Mouse (Mus musculus) megakaryocyte, adult 5-6 weeks (primary cell): Measurements from ENCODE around the gene Lmtk2. TPM values are rescaled to one million over a fixed set of nuclear protein-coding genes. Genes with fewer than 3 reads are reported as not detected.

Experiments
- ATAC-seq: 2 replicates; pipeline ENCODE4 v1.8.0; 2016; ENCODE audit warnings: mild to moderate bottlenecking, inconsistent platforms; ENCODE audit not compliant: poor library complexity, severe bottlenecking
- total RNA-seq, 2 experiments: library from RNA; stranded (forward) in 1 of 2; stranded (reverse) in 1 of 2; fragments of 153-499, 151-499 nt in 1 of 2; fragments of 221-1000, 200-1000 nt in 1 of 2; gene quantifications; 2 replicates each; pipeline versions ENCODE4 v1.2.3 to v1.2.4; 2015 to 2017

The Lmtk2 gene
- total RNA-seq, 2 experiments from 2014 or later, result 11.8 to 13.4 TPM

DNA sequence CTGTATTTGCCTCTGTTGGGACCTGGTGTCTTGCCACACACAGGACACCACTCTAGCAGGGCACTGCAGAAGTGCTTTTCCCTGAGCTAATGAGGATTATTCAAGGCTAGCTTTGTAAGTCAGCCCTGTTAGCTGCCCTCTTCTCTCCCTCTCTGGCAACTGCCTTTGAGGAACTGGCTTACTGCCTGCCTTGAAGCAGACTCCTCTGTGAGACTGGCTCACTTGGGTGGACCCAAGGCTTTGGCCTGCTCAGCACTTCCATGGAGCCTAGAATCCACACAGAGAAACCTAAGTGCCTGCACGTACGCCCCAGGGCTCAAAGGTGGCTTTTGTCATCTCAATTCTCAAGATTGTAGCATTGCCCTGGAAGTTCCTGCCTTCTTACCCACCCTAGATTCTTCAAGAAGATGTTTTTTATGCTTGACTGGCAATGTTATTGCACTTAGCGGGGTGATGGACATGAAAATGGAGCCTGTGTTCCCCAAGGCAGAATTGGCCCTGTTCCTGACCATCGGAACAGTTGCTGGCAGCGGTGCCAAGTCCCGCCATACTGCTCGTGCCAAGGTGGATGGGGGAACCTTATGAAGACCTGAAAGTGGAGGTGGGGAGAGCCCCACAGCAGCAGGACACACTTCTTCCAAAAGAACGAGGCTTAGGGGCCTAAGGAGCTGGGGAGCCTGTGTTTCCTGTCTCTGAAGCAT is 69.2 kb downstream of the Lmtk2 start:
- ATAC-seq, result no peak

DNA sequence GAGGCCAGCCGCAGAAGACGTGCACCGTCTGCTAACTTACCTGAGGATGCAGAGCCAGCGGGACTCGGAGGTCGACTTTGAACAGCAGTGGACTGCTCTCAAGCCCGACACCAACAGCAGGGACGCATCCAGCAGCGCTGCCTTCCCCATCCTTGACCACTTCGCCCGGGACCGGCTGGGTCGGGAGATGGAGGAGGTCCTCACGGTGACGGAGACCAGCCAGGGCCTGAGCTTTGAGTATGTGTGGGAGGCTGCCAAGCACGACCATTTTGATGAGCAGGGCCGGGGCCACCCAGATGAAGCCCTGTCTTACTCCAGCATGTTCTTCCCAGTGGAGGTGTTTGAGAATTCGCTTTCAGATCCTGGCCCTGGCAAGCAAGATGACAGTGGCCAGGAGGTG is 73.4 kb downstream of the Lmtk2 start:
- ATAC-seq, result no peak

DNA sequence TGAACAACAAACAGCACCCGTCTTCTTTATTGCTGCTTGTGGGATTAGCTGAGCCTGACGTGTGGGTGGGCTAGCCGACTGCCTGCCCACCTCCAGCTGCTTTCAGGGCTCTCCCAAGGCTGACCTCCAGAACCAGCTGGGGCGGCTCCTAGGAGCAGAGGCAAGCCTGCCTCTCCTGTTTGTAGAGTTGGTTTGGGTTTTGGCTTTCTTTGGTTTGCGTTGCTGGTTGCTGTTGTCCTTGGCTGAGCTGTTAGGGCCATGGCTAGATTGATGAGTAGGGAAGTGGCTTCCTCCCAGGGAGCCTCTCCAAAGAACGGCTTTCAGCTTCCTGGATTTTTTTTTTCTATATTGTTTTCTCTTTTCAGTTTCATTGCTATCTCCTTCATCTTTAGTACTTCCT is 78.0 kb downstream of the Lmtk2 start:
- ATAC-seq, result no peak

DNA sequence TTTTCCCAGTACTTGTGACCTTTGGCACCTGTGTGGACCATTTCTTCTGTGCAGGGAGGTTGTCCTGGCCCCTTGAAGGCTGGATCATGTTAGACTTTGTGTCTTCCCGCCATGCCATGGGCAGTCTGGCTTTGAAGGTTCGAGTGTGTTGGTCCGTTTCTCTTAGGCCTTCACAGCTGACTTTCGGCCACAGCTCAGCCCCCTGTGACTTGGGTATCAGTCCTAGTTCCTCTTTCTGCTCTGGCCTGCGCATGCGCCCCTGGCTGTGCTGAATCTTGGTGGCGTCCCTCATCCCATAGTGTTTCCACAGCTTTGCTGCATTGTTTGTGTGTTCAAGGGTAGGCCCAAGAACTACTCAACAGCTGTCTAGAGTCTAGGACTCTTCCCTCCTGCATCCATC is 81.0 kb downstream of the Lmtk2 start:
- peak; percentile 73 for ATAC-seq

DNA sequence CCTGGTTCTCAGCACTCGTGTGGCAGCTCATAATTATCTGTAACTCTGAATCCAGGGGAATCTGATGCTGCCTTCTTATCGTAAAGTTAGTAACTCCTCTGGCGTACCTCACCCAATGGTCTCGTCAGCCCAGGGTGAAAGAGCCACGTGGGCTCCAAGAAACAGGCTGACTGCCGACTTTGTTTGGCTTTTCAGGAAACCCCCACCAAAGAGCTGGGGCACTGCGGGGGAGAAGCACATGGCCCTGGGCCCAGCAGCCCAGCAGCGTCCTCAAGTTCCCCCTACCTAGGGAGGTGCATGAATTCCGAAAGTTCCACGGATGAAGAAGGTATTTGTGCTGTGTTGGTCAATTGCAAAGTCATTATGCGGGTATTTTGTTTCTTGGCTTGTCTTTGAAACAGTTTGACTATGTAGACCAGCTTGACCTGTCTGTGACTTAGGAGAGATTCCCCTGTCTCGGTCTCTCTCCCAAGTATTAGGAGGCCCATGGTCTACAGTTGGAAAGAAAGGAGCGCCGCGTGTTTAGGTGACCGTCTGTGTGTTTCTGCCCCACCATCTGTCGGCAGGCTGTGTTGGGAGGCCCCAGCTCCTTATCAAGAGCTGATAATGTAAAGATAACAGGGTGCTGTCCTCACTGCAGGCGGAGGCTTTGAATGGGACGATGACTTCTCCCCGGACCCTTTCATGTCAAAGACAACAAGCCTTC is 82.5 kb downstream of the Lmtk2 start:
- no peak for ATAC-seq

DNA sequence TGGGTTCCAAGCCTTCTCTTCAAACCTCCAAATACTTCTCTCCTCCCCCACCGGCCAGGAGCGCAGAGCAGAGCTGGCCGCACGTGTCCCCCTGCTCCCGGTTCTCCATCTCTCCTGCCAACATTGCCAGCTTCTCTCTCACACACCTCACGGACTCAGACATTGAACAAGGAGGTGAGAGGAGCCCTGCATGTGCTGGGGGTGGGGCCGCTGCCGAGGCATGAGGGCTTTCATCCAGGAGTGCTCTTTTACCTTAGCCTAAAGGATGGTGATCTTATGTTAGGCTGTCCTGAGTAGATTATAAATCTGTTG is 83.0 kb downstream of the Lmtk2 start:
- ATAC-seq, result no peak

DNA sequence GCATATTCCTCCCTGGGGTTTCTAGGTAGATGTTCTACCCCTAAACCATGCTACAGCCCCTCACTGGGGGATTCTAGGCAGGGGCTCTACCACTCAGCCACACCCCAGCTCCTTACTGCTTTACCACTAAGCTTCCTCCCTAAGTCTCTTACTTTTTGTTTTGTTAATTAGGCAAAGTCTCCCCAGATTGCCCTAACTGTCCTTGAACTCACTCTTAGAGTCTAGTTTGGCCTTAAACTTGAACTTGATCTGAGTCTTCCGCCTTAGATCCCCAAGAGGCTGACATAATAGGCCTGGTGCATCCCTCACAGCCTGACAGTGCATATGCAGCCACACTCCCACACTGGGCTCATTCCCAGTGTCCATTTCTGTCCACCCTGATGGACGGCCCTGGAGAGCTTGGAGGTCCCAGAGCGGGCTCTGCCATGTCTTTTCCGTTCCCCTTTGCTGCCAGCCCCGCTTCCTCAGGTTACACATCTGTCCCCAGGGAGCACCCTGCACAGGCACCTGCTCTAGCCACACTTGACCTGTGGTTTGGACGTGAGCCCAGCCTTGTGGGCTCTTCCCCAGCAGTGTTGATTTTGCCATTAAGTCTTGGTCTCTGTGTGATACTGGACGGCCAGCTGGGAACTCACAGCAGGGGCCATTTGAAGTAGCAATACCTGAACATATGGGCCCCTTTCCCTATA is 83.6 kb downstream of the Lmtk2 start:
- 0 out of 2 replicates have a peak, but pooled peaks have one; percentile 11 for ATAC-seq

DNA sequence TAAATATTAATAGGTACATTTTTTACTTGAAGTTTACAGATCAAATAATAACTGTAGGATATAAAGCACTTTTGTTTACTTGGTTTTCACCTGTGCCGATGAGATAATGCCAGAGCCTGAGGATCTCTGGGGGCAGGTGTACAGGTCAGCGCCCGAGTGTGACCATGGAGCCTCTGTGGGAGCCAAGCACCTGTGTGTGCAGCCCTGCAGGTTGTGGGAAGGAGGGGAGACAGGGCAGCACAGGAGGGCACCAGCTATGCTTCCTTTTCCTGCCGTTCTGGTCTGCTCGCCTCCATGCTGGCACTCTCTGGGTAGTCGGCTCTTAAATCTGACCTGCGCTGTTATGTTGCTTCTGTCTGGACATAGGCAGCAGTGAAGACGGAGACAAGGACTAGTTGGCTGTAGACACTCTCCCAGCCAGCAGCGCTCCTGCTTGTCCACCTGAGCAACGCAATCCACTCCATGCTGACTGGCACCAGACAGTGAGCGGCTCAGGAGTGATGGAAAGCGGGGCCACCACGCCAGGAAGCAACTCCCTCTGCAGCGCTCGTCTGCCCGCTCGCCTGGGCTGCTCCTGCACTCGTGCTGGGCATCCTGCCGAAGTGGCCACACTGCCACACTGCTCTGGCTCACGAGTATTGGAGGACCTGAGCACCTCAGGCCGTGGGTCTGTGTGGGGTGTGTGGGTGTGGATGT is 84.3 kb downstream of the Lmtk2 start:
- ATAC-seq, result no peak

DNA sequence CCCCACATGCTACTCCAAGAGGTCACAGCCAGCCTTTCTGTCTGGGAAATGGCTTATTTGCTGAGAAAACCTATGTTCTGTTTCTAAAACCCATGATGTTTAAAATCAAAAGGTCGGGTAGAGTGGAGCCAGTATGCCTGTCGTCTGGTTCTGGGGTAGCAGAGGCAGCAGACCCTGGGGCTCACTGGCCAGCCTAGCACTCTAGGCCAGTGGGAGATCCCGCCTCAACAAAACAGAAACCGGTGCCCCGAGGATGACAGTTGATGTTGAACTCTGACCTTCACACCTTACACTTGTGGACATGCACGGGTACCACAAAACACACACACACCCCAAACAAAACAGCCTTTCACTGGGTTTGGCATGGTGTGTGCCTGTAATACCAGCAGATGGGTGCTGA is 88.2 kb downstream of the Lmtk2 start:
- ATAC-seq, result no peak

DNA sequence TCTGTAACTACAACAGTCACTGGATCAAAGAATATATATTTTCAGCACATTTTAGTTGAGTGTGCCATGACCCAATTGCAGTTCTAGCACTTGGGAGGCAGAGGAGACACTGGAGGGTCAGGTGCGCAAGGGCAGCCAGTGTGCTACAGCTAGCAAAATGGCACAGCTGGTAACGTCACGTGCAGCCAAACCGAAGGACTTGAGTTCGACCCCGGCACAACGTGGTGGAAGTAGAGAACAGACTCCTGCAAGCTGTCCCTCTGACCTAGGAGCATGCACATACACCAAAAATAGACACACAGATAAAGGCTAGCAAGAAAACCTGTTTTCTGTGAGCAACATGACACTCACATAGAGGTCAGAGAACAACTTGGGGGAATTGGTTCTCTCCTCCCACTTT is 89.1 kb downstream of the Lmtk2 start:
- no peak for ATAC-seq

DNA sequence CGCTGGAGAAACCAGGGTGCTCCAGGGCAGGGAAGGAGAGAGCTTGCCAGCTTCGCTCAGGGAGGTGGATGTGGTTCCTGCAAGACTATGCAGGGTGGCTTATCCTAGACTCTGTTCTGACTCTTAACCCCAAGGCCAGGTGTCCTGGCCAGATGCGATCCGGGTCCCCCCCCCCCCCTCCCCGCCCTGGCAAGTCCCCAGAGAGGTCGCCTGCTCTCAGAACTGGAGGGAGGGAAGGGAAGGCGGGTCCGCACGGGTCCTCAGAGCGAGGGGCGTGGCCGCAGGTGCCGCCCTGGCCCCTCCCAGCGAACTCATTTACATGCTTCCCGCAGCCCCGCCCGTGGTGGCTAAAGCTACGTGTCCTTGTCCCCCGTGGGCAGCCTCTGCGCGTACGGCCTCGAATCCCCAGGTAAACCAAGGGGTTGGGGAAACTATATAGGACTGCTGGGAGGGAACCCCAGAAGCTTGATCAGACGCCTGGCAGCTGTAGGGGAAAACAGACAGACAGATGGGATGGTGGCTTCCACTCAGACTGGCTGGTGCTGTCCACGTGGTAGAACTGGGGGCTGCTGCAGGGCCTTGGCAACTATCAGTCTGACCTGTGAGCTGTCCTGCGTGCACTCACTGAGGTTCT is 89.8 kb downstream of the Lmtk2 start, which contains the start of gene Bhlha15:
TSS of gene Bhlha15 (plus strand) at position 337 of the 634 bp plus-strand sequence.
- peak; percentile 69 for ATAC-seq

DNA sequence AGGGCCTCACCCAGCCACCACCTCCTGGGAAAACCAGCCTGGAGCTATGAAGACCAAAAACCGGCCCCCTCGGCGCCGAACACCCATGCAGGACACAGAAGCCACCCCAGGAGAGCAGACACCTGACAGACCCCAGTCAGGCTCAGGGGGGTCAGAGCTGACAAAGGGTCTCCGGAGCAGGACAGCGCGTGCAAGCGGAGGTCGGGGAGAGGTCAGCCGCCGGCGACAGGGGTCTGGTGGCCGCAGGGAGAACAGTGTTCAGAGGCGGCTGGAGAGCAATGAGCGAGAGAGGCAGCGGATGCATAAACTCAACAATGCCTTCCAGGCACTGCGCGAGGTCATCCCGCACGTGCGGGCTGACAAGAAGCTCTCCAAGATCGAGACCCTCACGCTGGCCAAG is 90.8 kb downstream of the Lmtk2 start:
- ATAC-seq, result no peak

DNA sequence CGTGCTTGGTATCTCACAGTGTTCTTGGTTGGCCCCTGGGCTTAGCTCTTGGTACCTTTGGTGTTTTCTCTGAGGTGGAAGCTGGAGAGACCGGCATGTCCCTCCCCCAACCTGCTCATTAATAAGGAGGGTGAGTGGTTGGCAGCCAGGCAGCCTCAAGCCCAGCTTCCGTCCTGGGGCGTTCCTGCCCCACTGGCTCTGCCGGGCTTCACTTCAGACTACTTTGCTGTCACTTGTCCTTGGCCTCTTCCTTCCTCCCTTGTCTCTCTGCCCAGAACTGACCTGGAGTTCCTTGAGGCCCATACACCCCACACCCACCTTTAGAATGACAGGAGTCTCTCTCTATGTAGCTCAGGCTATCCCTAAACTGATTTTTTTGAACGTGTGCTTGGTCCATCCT is 92.4 kb downstream of the Lmtk2 start:
- no peak for ATAC-seq

DNA sequence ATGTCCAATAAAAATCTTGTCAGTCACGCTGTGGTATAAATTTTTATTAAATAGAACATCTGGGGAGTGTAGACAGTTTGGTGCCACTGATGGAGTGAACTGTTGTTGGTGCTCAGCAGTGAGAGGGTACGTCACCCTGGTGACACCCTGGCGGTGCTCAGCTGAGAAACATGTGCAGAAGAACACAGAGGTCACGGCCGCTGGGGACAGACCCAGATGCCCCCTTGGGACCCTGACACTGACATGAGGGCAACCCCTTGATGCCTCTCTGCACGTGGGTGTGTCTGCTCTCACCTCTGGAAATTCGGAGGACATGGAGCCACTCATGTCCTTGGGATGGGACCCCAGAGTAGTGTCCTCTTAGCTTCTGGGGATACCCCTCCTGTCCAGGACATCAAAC is 94.2 kb downstream of the Lmtk2 start:
- ATAC-seq, result no peak

DNA sequence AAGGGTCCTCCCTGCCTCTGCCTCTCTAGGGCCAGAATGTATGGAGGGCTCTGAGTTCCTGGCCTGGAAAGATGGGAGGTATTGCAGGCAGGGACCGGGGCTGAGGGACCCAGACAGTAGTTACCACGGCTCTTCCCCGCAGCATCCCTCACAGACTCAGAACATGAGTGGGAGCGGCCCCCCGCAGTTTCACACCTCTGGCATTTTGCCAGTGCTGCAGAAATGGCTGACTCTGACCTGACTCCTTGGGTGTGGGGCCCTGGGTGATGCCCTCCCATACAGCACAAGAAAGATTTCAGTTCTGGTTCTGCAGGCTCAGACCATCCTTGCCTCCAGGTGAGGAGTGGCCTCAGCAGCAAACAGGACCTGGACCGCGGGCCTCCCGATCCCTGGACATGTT is 95.3 kb downstream of the Lmtk2 start:
- no peak for ATAC-seq

DNA sequence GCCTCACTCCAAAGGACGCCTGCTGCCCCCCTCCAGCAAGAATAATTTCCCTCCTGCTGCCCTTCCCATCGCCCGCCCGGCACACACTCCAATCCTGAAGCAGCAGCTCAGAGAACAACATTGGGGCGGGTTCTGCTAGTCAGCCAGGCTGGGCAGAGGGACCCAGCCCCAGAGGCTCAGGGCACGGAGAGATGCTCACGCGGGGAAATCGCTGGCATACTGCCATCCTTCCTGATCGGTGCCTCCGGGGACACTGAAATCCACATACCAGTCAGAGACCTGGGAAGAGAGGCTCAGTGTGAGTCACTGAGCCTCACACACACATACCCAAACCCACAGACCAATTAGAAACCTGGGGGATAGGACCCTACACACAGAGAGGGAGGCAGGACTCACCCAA is 100.4 kb downstream of the Lmtk2 start:
- no peak for ATAC-seq

DNA sequence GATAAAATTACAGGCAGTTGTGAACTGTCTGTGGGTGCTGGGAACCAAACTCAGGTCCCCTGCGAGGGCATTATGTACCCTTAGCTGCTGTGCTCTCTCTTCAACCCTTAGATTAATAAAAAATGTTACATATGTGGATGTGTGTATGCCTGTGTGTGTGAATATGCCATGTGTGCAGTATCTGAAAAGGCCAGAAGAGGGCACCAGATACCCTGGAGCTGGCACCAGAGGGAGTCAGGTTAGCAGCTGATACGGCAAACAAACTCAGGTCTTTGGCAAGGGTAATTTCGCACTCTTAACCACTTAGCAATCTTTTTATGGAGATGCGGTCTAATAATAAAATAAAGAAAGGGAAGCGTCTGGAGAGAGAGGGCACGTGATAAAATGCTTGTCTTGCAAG is 102.2 kb downstream of the Lmtk2 start:
- ATAC-seq, result no peak

DNA sequence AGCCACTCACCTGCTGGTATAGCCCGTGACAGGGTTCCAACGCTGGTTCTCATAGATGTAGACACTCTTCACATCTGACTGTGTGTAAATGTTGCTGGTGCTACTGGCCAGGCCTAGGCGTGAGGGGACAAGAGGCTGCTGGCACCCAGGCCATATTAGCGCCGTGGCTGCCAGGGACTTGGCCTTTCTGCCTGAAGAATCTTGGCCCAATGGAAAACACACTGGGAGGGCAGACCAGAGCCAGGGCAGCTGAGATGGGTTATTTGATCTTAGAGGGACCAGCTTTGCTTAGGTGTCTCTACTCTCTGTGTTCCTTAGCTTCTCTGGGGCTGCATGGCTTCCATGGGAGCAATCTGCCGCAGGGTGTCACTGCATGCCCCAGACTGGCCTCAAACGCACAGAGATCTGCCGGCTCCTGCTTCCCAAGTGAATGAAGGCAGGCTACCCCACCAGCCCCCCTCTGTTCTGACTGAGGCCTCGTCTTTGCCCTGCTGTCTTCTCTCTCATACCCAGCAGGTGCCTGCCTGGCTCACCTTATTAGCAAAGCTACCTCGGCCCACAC is 103.2 kb downstream of the Lmtk2 start:
- no peak for ATAC-seq

DNA sequence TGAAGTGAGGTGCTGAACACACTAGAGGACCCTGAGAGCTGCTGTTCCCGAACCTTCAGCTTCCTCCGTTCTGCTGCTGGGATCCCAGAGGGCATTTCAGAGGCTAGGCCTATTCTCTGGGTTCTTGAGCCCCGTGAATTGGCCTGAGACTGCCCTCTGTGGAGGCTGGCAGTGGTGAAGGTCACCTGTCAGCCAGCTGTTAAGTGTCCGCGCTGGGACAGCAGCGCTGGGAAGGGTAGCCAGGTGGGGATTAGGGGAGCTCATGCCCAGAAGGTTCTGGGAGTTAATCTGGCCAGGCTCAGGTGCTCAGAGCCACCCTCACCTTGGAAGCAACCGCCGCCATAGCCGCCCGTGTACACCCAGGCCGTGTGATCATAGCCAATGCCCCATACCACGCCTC is 104.1 kb downstream of the Lmtk2 start:
- ATAC-seq, result no peak

DNA sequence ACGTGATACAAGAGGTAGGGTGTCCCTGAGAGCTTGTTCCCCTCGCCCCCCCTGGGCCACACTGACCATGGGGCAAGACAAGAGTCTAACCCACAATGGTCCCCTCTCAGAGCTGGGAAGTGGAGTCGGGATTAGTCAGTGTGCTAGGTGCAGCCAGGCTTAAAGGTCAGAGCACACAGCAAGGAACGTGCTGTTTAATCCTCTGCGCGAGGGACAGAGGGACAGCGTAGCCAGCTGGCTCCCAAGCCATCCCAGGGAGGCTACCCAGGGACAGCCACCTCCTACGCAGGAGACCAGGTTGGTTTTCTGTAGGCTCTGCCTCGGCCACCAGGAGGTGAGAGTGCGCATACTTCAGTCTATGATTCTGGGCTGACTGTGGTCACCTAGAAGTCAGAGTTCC is 104.7 kb downstream of the Lmtk2 start:
- no peak for ATAC-seq

DNA sequence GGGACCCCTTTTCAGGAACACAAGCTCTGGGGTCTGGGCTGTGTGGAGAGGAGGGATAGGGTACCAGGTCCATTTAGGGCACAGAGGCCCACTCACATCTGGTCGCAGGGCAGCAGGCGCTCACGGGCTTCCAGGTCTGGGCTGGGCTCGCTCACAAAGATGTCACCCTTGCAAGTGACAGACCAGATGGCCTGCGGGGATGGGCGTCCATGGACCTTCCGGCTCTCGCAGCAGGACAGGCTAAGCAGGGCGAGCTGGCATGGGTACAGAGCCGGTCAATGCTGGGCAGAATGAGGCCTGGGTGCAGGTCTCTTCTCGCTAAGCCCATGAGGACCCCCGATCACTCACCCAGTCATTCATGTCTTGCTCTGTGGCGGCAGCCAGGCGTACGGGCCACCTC is 105.8 kb downstream of the Lmtk2 start:
- no peak for ATAC-seq
